Mouse (Mus musculus): ENCODE measurements around the gene 1110008L16Rik.

- peak; percentile 43 for TF ChIP-seq CTCF (conservative IDR thresholded peaks at IDR 0.05; ENCODE audit: low read length)
- no peak for TF ChIP-seq POU5F1 (IDR thresholded peaks at IDR 0.05; ENCODE audit: borderline replicate concordance, low read length)
- no peak for TF ChIP-seq NANOG (IDR thresholded peaks at IDR 0.05; ENCODE audit: borderline replicate concordance, low read length)
These were observed 55.5 kb downstream of the 1110008L16Rik start for GRCm38 (mm10) chr12:55354904-55355303.
